Mouse (Mus musculus): ENCODE measurements at regions not wholly inside any gene's neighbourhood (a gene's known extent, or its start where the extent isn't known, plus 50 kb on each side); places are given as distances from the start of the nearest gene placed in this dataset.

GRCm38 (mm10) chr13:31163878-31164495 is 190.0 kb downstream of the Gm5447 start:
- no peak for DNase-seq (ENCODE audit: low spot score)

- no peak for DNase-seq (ENCODE audit: low spot score)
Observed at GRCm38 (mm10) chr13:31166286-31166685, 192.3 kb downstream of the Gm5447 start.

GRCm38 (mm10) chr13:31168854-31169253 is 194.8 kb downstream of the Gm5447 start:
- no peak for DNase-seq (ENCODE audit: low spot score)

- no peak for DNase-seq (ENCODE audit: low spot score)
Observed at GRCm38 (mm10) chr13:31171751-31172150, 197.7 kb downstream of the Gm5447 start.

GRCm38 (mm10) chr13:31172580-31172979 is 198.6 kb downstream of the Gm5447 start:
- DNase-seq (ENCODE audit: low spot score): no peak

- DNase-seq (ENCODE audit: low spot score): no peak
Observed at GRCm38 (mm10) chr13:31177999-31178783, 204.2 kb downstream of the Gm5447 start.

GRCm38 (mm10) chr13:31178964-31179363 is 205.0 kb downstream of the Gm5447 start:
- no peak for DNase-seq (ENCODE audit: low spot score)

- DNase-seq (ENCODE audit: low spot score): peak; percentile 13
Observed at GRCm38 (mm10) chr13:31179407-31180001, 205.5 kb downstream of the Gm5447 start.

GRCm38 (mm10) chr13:31181530-31181929 is 207.5 kb downstream of the Gm5447 start:
- no peak for DNase-seq (ENCODE audit: low spot score)

GRCm38 (mm10) chr13:31184845-31185834 is 211.1 kb downstream of the Gm5447 start:
- no peak for DNase-seq (ENCODE audit: low spot score)

- DNase-seq (ENCODE audit: low spot score): no peak
Observed at GRCm38 (mm10) chr13:31186805-31187589, 213.0 kb downstream of the Gm5447 start.

GRCm38 (mm10) chr13:31189116-31189515 is 215.1 kb downstream of the Gm5447 start:
- DNase-seq (ENCODE audit: low spot score): no peak

GRCm38 (mm10) chr13:31190036-31190435 is 216.0 kb downstream of the Gm5447 start:
- no peak for DNase-seq (ENCODE audit: low spot score)

GRCm38 (mm10) chr13:31191344-31192139 is 217.5 kb downstream of the Gm5447 start:
- no peak for DNase-seq (ENCODE audit: low spot score)

GRCm38 (mm10) chr13:31194971-31195370 is 221.0 kb downstream of the Gm5447 start:
- no peak for DNase-seq (ENCODE audit: low spot score)

GRCm38 (mm10) chr13:31196546-31196945 is 222.5 kb downstream of the Gm5447 start:
- DNase-seq (ENCODE audit: low spot score): no peak

GRCm38 (mm10) chr13:31197593-31197992 is 223.6 kb downstream of the Gm5447 start:
- no peak for DNase-seq (ENCODE audit: low spot score)

- DNase-seq (ENCODE audit: low spot score): no peak
Observed at GRCm38 (mm10) chr13:31199384-31199783, 225.4 kb downstream of the Gm5447 start.

- DNase-seq (ENCODE audit: low spot score): no peak
Observed at GRCm38 (mm10) chr13:31204068-31204467, 230.1 kb downstream of the Gm5447 start.

- DNase-seq (ENCODE audit: low spot score): no peak
Observed at GRCm38 (mm10) chr13:31206381-31206780, 232.4 kb downstream of the Gm5447 start.
